Mouse (Mus musculus) midbrain, embryonic 15.5 days (tissue): Measurements from ENCODE around the gene Kctd12. TPM values are rescaled to one million over a fixed set of nuclear protein-coding genes. Genes with fewer than 3 reads are reported as not detected.

ENCODE experiments used
- ATAC-seq: fragments of 200-750 bp; cut with Nextera tagmentation; replicated peaks from 2 replicates; pipeline ENCODE4 v1.8.0; 2017; ENCODE audit warnings: moderate TSS enrichment
- H3K27ac ChIP-seq: fragments of 300-500 bp; sonication (generic); 2 replicates; pipeline ENCODE4 v1.5.1; 2015; ENCODE audit warnings: mild to moderate bottlenecking, inconsistent platforms
- H3K27me3 ChIP-seq: fragments of 300-500 bp; sonication (generic); replicated peaks from 2 replicates; pipeline ENCODE4 v1.6.1; 2015; ENCODE audit warnings: inconsistent platforms
- H3K36me3 ChIP-seq: fragments of 300-500 bp; sonication (generic); replicated peaks from 2 replicates; pipeline ENCODE4 v1.6.1; 2015; ENCODE audit warnings: inconsistent platforms
- H3K4me1 ChIP-seq: fragments of 300-500 bp; sonication (generic); 2 replicates; pipeline ENCODE4 v1.6.1; 2015; ENCODE audit warnings: inconsistent platforms
- H3K4me2 ChIP-seq: fragments of 300-500 bp; sonication (generic); 2 replicates; pipeline ENCODE4 v1.6.1; 2015; ENCODE audit warnings: inconsistent platforms, mild to moderate bottlenecking, moderate library complexity
- H3K4me3 ChIP-seq: fragments of 300-500 bp; sonication (generic); 2 replicates; pipeline ENCODE4 v1.5.1; 2015; ENCODE audit warnings: mild to moderate bottlenecking, inconsistent platforms
- H3K9ac ChIP-seq: fragments of 300-500 bp; sonication (generic); 2 replicates; pipeline ENCODE4 v1.6.1; 2015; ENCODE audit warnings: mild to moderate bottlenecking, inconsistent platforms
- H3K9me3 ChIP-seq: fragments of 300-500 bp; sonication (generic); 2 replicates; pipeline ENCODE4 v1.6.1; 2016; ENCODE audit warnings: inconsistent platforms
- WGBS: fragments of 180-500 bp; shearing (Covaris S2); methylation state at CpG from one replicate; pipeline ENCODE4 v1.1.7; 2015; ENCODE audit warnings: mixed read lengths; 5-methylcytosine and 5-hydroxymethylcytosine counted together
- polyA plus RNA-seq: library from polyadenylated mRNA; unstranded; fragments of >200 nt; fragmentation: Nextera tagmentation; extraction: Ambion mirVana; gene quantifications from 2 replicates; pipeline ENCODE4 v1.2.1, GENCODE M21; 2015

The Kctd12 gene
- polyA plus RNA-seq = 13.8 and 14.7 TPM in 2 replicates

GRCm38 (mm10) chr14:102982627-102983540 is at the start of gene Kctd12:
Gene Kctd12 (minus strand): TSS chr14:102982637.
- ATAC-seq = peak; percentile 89
- H3K27me3 ChIP-seq = no peaks in the 10 kb centered on the region
- H3K27ac ChIP-seq = peak within 1 kb of the TSS; percentile 81
- 2% methylated on average over 59 of the region's 66 CpGs for WGBS
- H3K36me3 ChIP-seq = no peaks in the 10 kb centered on the region
- H3K9me3 ChIP-seq = no peaks in the 10 kb centered on the region
- peak within 1 kb of the TSS; percentile 71 for H3K4me3 ChIP-seq
- peak within 1 kb of the TSS; percentile 68 for H3K9ac ChIP-seq
- H3K4me2 ChIP-seq = peak within 1 kb of the TSS; percentile 86
- peaks cover 24% of the 10 kb centered on the region for H3K4me1 ChIP-seq

- no peak for ATAC-seq
- no peaks in the 10 kb centered on the region for H3K36me3 ChIP-seq
- no peaks in the 10 kb centered on the region for H3K9me3 ChIP-seq
Observed at GRCm38 (mm10) chr14:103029203-103029602, 46.8 kb upstream of the Kctd12 start.

GRCm38 (mm10) chr14:103020046-103020445 is 37.6 kb upstream of the Kctd12 start:
- Histone ChIP-seq H3K4me3 (no peak overlapping the region), H3K27me3 (no peaks in the 10 kb centered on the region), H3K4me2 (no peak overlapping the region), H3K36me3 (no peaks in the 10 kb centered on the region), H3K9ac (no peak overlapping the region), H3K9me3 (no peaks in the 10 kb centered on the region), H3K27ac (no peak overlapping the region), H3K4me1 (no peaks in the 10 kb centered on the region)
- no peak for ATAC-seq
- WGBS = 42% methylated on average over 2 of the region's 2 CpGs

More at GRCm38 (mm10) chr14:103029203-103029602, 46.8 kb upstream of the Kctd12 start:
- Histone ChIP-seq H3K4me1 (no peaks in the 10 kb centered on the region), H3K4me3 (no peak overlapping the region), H3K4me2 (no peak overlapping the region), H3K27me3 (no peaks in the 10 kb centered on the region), H3K27ac (no peak overlapping the region), H3K9ac (no peak overlapping the region)
- WGBS = 93% methylated on average over 2 of the region's 2 CpGs

- no peak overlapping the region for H3K4me2 ChIP-seq
- H3K36me3 ChIP-seq = no peaks in the 10 kb centered on the region
- 78% methylated on average over 5 of the region's 5 CpGs for WGBS
- H3K9ac ChIP-seq = no peak overlapping the region
- ATAC-seq = no peak
- H3K4me1 ChIP-seq = no peaks in the 10 kb centered on the region
- no peak overlapping the region for H3K27ac ChIP-seq
- no peaks in the 10 kb centered on the region for H3K27me3 ChIP-seq
- no peak overlapping the region for H3K4me3 ChIP-seq
- no peaks in the 10 kb centered on the region for H3K9me3 ChIP-seq
Observed at GRCm38 (mm10) chr14:103017009-103017408, 34.6 kb upstream of the Kctd12 start.

- Histone ChIP-seq H3K9me3 (no peaks in the 10 kb centered on the region), H3K9ac (no peak overlapping the region), H3K27me3 (no peaks in the 10 kb centered on the region), H3K4me1 (no peaks in the 10 kb centered on the region), H3K4me2 (no peak overlapping the region), H3K4me3 (no peak overlapping the region), H3K27ac (no peak overlapping the region), H3K36me3 (no peaks in the 10 kb centered on the region)
- 30% methylated on average over 4 of the region's 4 CpGs for WGBS
- peak; percentile 91 for ATAC-seq
Observed at GRCm38 (mm10) chr14:103012563-103013150, 30.2 kb upstream of the Kctd12 start.

- no peak for ATAC-seq
- no peaks in the 10 kb centered on the region for H3K36me3 ChIP-seq
Observed at GRCm38 (mm10) chr14:103011782-103012181, 29.3 kb upstream of the Kctd12 start.

GRCm38 (mm10) chr14:103007737-103008136 is 25.3 kb upstream of the Kctd12 start:
- H3K27ac ChIP-seq = no peak overlapping the region
- no peaks in the 10 kb centered on the region for H3K4me1 ChIP-seq
- ATAC-seq = no peak
- no peaks in the 10 kb centered on the region for H3K27me3 ChIP-seq
- 88% methylated on average over 4 of the region's 4 CpGs for WGBS
- H3K4me3 ChIP-seq = no peak overlapping the region
- H3K9me3 ChIP-seq = no peaks in the 10 kb centered on the region
- no peaks in the 10 kb centered on the region for H3K36me3 ChIP-seq
- no peak overlapping the region for H3K9ac ChIP-seq
- no peak overlapping the region for H3K4me2 ChIP-seq

More at GRCm38 (mm10) chr14:103011782-103012181, 29.3 kb upstream of the Kctd12 start:
- H3K9ac ChIP-seq = no peak overlapping the region
- H3K4me2 ChIP-seq = no peak overlapping the region
- H3K4me3 ChIP-seq = no peak overlapping the region
- H3K27ac ChIP-seq = no peak overlapping the region
- WGBS = 39% methylated on average over 5 of the region's 5 CpGs
- no peaks in the 10 kb centered on the region for H3K27me3 ChIP-seq
- no peaks in the 10 kb centered on the region for H3K9me3 ChIP-seq
- H3K4me1 ChIP-seq = no peaks in the 10 kb centered on the region

GRCm38 (mm10) chr14:102994662-102995561 is 12.5 kb upstream of the Kctd12 start:
- H3K27ac ChIP-seq = no peak overlapping the region
- H3K27me3 ChIP-seq = no peaks in the 10 kb centered on the region
- no peak overlapping the region for H3K9ac ChIP-seq
- WGBS = 14% methylated on average over 6 of the region's 6 CpGs
- peak; percentile 85 for ATAC-seq
- no peak overlapping the region for H3K4me2 ChIP-seq
- H3K36me3 ChIP-seq = no peaks in the 10 kb centered on the region
- H3K9me3 ChIP-seq = no peaks in the 10 kb centered on the region
- no peaks in the 10 kb centered on the region for H3K4me1 ChIP-seq
- no peak overlapping the region for H3K4me3 ChIP-seq

- no peaks in the 10 kb centered on the region for H3K4me1 ChIP-seq
- H3K9me3 ChIP-seq = no peaks in the 10 kb centered on the region
Observed at GRCm38 (mm10) chr14:102990765-102991164, 8.3 kb upstream of the Kctd12 start.

GRCm38 (mm10) chr14:102989866-102990265 is 7.4 kb upstream of the Kctd12 start:
- no peak for ATAC-seq
- Histone ChIP-seq H3K9me3 (no peaks in the 10 kb centered on the region), H3K4me2 (no peak overlapping the region), H3K27ac (no peak overlapping the region), H3K36me3 (no peaks in the 10 kb centered on the region), H3K9ac (no peak overlapping the region), H3K4me3 (no peak overlapping the region), H3K27me3 (no peaks in the 10 kb centered on the region), H3K4me1 (no peaks in the 10 kb centered on the region)
- 79% methylated on average over 5 of the region's 5 CpGs for WGBS

More at GRCm38 (mm10) chr14:102990765-102991164, 8.3 kb upstream of the Kctd12 start:
- Histone ChIP-seq H3K36me3 (no peaks in the 10 kb centered on the region), H3K9ac (no peak overlapping the region), H3K4me3 (no peak overlapping the region), H3K27ac (no peak overlapping the region), H3K27me3 (no peaks in the 10 kb centered on the region), H3K4me2 (no peak overlapping the region)
- ATAC-seq = no peak
- WGBS = 63% methylated on average over 3 of the region's 3 CpGs

- ATAC-seq = no peak
- Histone ChIP-seq H3K4me2 (no peak overlapping the region), H3K27me3 (no peaks in the 10 kb centered on the region), H3K4me1 (no peaks in the 10 kb centered on the region), H3K9ac (no peak overlapping the region), H3K27ac (no peak overlapping the region), H3K9me3 (no peaks in the 10 kb centered on the region), H3K36me3 (no peaks in the 10 kb centered on the region), H3K4me3 (no peak overlapping the region)
- WGBS = 86% methylated on average over 4 of the region's 4 CpGs
Observed at GRCm38 (mm10) chr14:102989254-102989653, 6.8 kb upstream of the Kctd12 start.

- H3K9ac ChIP-seq = no peak overlapping the region
- no peaks in the 10 kb centered on the region for H3K27me3 ChIP-seq
- ATAC-seq = no peak
- H3K4me1 ChIP-seq = peaks cover 6% of the 10 kb centered on the region; the same call in 1 of the 2 replicates
- no peaks in the 10 kb centered on the region for H3K36me3 ChIP-seq
- 87% methylated on average over 5 of the region's 5 CpGs for WGBS
- no peaks in the 10 kb centered on the region for H3K9me3 ChIP-seq
- H3K4me3 ChIP-seq = no peak overlapping the region
- no peak overlapping the region for H3K27ac ChIP-seq
- H3K4me2 ChIP-seq = no peak overlapping the region
Observed at GRCm38 (mm10) chr14:102987626-102988025, 5.2 kb upstream of the Kctd12 start.
